ENCODE assay signal across 22 mouse cellular contexts in the genomic region with DNA sequence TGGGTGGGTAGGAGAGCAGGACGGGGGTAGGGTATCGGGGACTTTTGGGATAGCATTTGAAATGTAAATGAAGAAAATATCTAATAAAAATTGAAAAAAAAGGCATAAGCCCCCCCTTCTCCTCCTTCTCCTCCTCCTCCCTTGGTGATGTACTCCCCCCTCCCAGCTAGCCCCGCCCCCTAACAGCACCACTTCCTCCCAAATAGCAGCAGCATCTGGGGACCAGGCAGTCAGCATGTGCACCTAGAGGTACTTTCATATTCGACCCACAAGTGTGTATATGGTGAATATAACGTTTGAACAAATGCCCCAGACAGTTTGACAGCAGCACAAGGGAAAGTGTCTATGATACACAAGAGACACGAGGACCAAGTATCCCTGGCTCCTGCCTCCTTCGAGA. TPM values are rescaled to one million over a fixed set of nuclear protein-coding genes. Genes with fewer than 3 reads are reported as not detected.
DNase-seq lines count a peak whose midpoint lies in the region; ATAC-seq and TF ChIP-seq lines count a peak whose summit lies in the region.
"Had no signal": no experiment of that assay in that cellular context is flagged by ENCODE, and none has a peak within 500 bp of the region (broad histone marks: within the 10 kb centered on the region; RNA-seq: fewer than 3 reads in every experiment).

No protein-coding gene starts in this region.

- no peak overlapping the region for H3K9ac ChIP-seq in liver, postnatal 0 days (replicated peaks)
- no peak overlapping the region for H3K9ac ChIP-seq in liver, embryonic 12.5 days
- H3K9ac ChIP-seq: embryonic facial prominence, embryonic 12.5 days; liver, embryonic 14.5 days had no signal

- H3K4me2 ChIP-seq in liver, postnatal 0 days (ENCODE audit: low read depth, low read length), result no peak overlapping the region
- no peak overlapping the region for H3K4me2 ChIP-seq in liver, embryonic 12.5 days
- H3K4me2 ChIP-seq: embryonic facial prominence, embryonic 12.5 days; heart, embryonic 11.5 days had no signal

- H3K4me3 ChIP-seq in liver, postnatal 0 days (ENCODE audit: low read depth, low read length), result no peak overlapping the region
- no peak overlapping the region for H3K4me3 ChIP-seq in liver, embryonic 12.5 days
- no peak overlapping the region for H3K4me3 ChIP-seq in embryonic facial prominence, embryonic 10.5 days
- H3K4me3 ChIP-seq in left cerebral cortex, adult 2 months, result no peak overlapping the region
- H3K4me3 ChIP-seq: embryonic facial prominence, embryonic 12.5 days; forebrain, embryonic 10.5 days; midbrain, embryonic 10.5 days; myocyte had no signal

- intact Hi-C loops in left cerebral cortex, adult 2 months (cut with DNase I), result no loop called here

- 49% methylated on average over 7 of the region's 7 CpGs for WGBS in liver, postnatal 0 days (ENCODE audit: insufficient replicate concordance)
- WGBS in liver, embryonic 12.5 days (ENCODE audit: insufficient replicate concordance), result 48% methylated on average over 7 of the region's 7 CpGs
- 78% methylated on average over 7 of the region's 7 CpGs for WGBS in embryonic facial prominence, embryonic 10.5 days

- H3K27ac ChIP-seq in liver, postnatal 0 days (ENCODE audit: low read depth), result no peak overlapping the region
- no peak overlapping the region for H3K27ac ChIP-seq in liver, embryonic 12.5 days
- no peak overlapping the region for H3K27ac ChIP-seq in embryonic facial prominence, embryonic 10.5 days (replicated peaks)
- H3K27ac ChIP-seq in left cerebral cortex, adult 2 months, result no peak overlapping the region
- H3K27ac ChIP-seq: embryonic facial prominence, embryonic 12.5 days; forebrain, embryonic 10.5 days; liver, embryonic 14.5 days; midbrain, embryonic 10.5 days had no signal

- H3K9me3 ChIP-seq in liver, postnatal 0 days (ENCODE audit: low read length), result no peaks in the 10 kb centered on the region
- H3K9me3 ChIP-seq in liver, embryonic 12.5 days (replicated peaks), result no peaks in the 10 kb centered on the region
- no peaks in the 10 kb centered on the region for H3K9me3 ChIP-seq in embryonic facial prominence, embryonic 10.5 days
- H3K9me3 ChIP-seq: embryonic facial prominence, embryonic 12.5 days; forebrain, embryonic 10.5 days; midbrain, embryonic 10.5 days had no signal

- DNase-seq in liver, postnatal 0 days, result peak; percentile 39
- peak; percentile 27 to 49 for DNase-seq in spleen, adult 18-20 months
- peak; percentile 73 for DNase-seq in thymus, postnatal 4 days
- no peak for DNase-seq in embryonic facial prominence, embryonic 10.5 days (ENCODE audit: low spot score)
- no peak for DNase-seq in ovary, postnatal 14 days (ENCODE audit: low spot score)
- no peak for DNase-seq in left cerebral cortex, adult 2 months (ENCODE audit: extremely low spot score in 1 of 2, low spot score in 2 of 2)
- DNase-seq: adrenal gland, postnatal 25 days; cerebellum, adult 9-10 months; gastrocnemius, postnatal 36 days; heart, postnatal 36 days; kidney, adult 8-10 months; lung, postnatal 10 days; right cerebral cortex, postnatal 14 days had no signal

- no peak for TF ChIP-seq EP300 in liver, postnatal 0 days (IDR thresholded peaks at IDR 0.05; ENCODE audit: low read depth)

- H3K36me3 ChIP-seq in liver, postnatal 0 days (replicated peaks; ENCODE audit: insufficient read depth, low read length), result no peaks in the 10 kb centered on the region
- no peaks in the 10 kb centered on the region for H3K36me3 ChIP-seq in liver, embryonic 12.5 days
- no peaks in the 10 kb centered on the region for H3K36me3 ChIP-seq in embryonic facial prominence, embryonic 10.5 days (replicated peaks)
- H3K36me3 ChIP-seq: embryonic facial prominence, embryonic 12.5 days; forebrain, embryonic 10.5 days; midbrain, embryonic 10.5 days had no signal

- H3K4me1 ChIP-seq in liver, postnatal 0 days (ENCODE audit: insufficient read depth), result no peaks in the 10 kb centered on the region
- no peaks in the 10 kb centered on the region for H3K4me1 ChIP-seq in liver, embryonic 12.5 days
- H3K4me1 ChIP-seq in embryonic facial prominence, embryonic 10.5 days, result no peaks in the 10 kb centered on the region
- H3K4me1 ChIP-seq: embryonic facial prominence, embryonic 12.5 days; forebrain, embryonic 10.5 days; midbrain, embryonic 10.5 days had no signal

- TF ChIP-seq CTCF in liver, postnatal 0 days (IDR thresholded peaks at IDR 0.05; ENCODE audit: low read depth), result no peak
- no peak for TF ChIP-seq CTCF in left cerebral cortex, adult 2 months (IDR thresholded peaks at IDR 0.05)

- no peaks in the 10 kb centered on the region for H3K27me3 ChIP-seq in liver, postnatal 0 days (ENCODE audit: insufficient read depth, low read length)
- H3K27me3 ChIP-seq in liver, embryonic 12.5 days (replicated peaks), result no peaks in the 10 kb centered on the region
- no peaks in the 10 kb centered on the region for H3K27me3 ChIP-seq in embryonic facial prominence, embryonic 10.5 days (replicated peaks; ENCODE audit: low read depth, poor library complexity, severe bottlenecking)
- H3K27me3 ChIP-seq: embryonic facial prominence, embryonic 12.5 days had no signal

- no peak for ATAC-seq in liver, postnatal 0 days
- ATAC-seq in liver, embryonic 12.5 days, result no peak
- ATAC-seq in activated CD4-positive, CD25-positive, alpha-beta regulatory T cell, adult 4 months, result peak; percentile 77
- ATAC-seq: hindbrain, embryonic 16.5 days had no signal

RNA-seq across cellular contexts. Expression of a gene that starts 17.2 kb away (rescaled TPM):
- 16.0 and 17.4 TPM in 2 replicates for polyA plus RNA-seq in liver, postnatal 0 days (2015; fragmentation: Nextera tagmentation; extraction: Ambion mirVana)
- polyA plus RNA-seq in liver, embryonic 12.5 days (2016; fragmentation: Nextera tagmentation; extraction: Ambion mirVana), result 31.8 and 33.7 TPM in 2 replicates
- 10 to 100 TPM; 37.6 to 52.4 TPM for polyA plus RNA-seq in activated CD4-positive, CD25-positive, alpha-beta regulatory T cell, adult 4 months (2017; shearing (Covaris generic))
- 15.2 and 16.6 TPM in 2 replicates for polyA plus RNA-seq in embryonic facial prominence, embryonic 10.5 days (2016; fragmentation: Nextera tagmentation; extraction: Ambion mirVana)
- 10 to 100 TPM; 58.8 to 59.5 TPM for total RNA-seq in left cerebral cortex, adult 2 months (2021)

RNA-seq across cellular contexts. Expression of a gene that starts 59.7 kb away (rescaled TPM):
- polyA plus RNA-seq in liver, postnatal 0 days (2015; fragmentation: Nextera tagmentation; extraction: Ambion mirVana), result 73.3 and 76.3 TPM in 2 replicates
- 72.7 and 75.0 TPM in 2 replicates for polyA plus RNA-seq in liver, embryonic 12.5 days (2016; fragmentation: Nextera tagmentation; extraction: Ambion mirVana)
- 100 to 1,000 TPM; 229 to 490 TPM for polyA plus RNA-seq in activated CD4-positive, CD25-positive, alpha-beta regulatory T cell, adult 4 months (2017; shearing (Covaris generic))
- 69.7 and 70.3 TPM in 2 replicates for polyA plus RNA-seq in embryonic facial prominence, embryonic 10.5 days (2016; fragmentation: Nextera tagmentation; extraction: Ambion mirVana)
- 10 to 100 TPM; 29.3 to 40.0 TPM for total RNA-seq in left cerebral cortex, adult 2 months (2021)

Comparison
In these comparisons a context has a peak if more than half of its experiments do, and no peak if none do; other contexts are left out.
1. DNase-seq: peak in liver, postnatal 0 days (single experiment), spleen, adult 18-20 months (2 of 2) and thymus, postnatal 4 days (single experiment); none in embryonic facial prominence, embryonic 10.5 days (single experiment), ovary, postnatal 14 days (single experiment) and left cerebral cortex, adult 2 months (0 of 2).